Mouse (Mus musculus): ENCODE measurements around the gene Birc5. TPM values are rescaled to one million over a fixed set of nuclear protein-coding genes. Genes with fewer than 3 reads are reported as not detected.

Gene Birc5
- polyA plus RNA-seq, 1 experiment: 9.5 TPM

DNA sequence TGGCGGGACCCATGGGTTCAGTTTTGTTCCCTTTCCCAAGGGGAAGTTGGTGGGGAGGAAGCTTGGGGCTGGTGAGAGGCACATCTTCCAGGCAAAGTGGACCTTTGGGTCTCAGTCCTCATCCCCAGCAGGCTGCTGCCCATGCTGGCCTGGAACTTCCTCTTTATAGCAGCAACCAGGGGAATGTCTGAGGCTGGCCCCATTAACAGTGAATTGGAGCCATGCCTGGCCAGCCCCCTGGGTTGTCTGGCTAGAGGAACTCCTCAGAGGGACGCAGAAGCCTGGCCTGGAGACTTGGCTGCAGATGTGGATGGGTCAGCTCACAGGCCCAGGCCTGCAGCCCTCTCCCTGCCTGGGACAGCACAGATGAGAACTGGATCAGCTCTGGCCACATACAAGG is 15.8 kb downstream of the Birc5 start:
- 57% methylated on average over 2 of the region's 2 CpGs for WGBS
- Histone ChIP-seq H3K4me3 (ENCODE audit: low read depth, low read length) (no peak overlapping the region), H3K36me3 (ENCODE audit: control insufficient read depth, insufficient read depth, low read length) (peaks cover 1% of the 10 kb centered on the region; the same call in 1 of the 2 replicates), H3K27me3 (ENCODE audit: control insufficient read depth, insufficient read depth, low read length) (no peaks in the 10 kb centered on the region), H3K27ac (ENCODE audit: insufficient read depth, low read depth, low read length) (no peak overlapping the region), H3K4me1 (ENCODE audit: control insufficient read depth, insufficient read depth, insufficient read length, low read length) (peaks cover 38% of the 10 kb centered on the region)
- TF ChIP-seq POLR2A (IDR thresholded peaks at IDR 0.05; ENCODE audit: low read depth, low read length) (no peak), CTCF (IDR thresholded peaks at IDR 0.05; ENCODE audit: extremely low read depth, insufficient read length, insufficient replicate concordance, low read depth, low read length) (no peak)

DNA sequence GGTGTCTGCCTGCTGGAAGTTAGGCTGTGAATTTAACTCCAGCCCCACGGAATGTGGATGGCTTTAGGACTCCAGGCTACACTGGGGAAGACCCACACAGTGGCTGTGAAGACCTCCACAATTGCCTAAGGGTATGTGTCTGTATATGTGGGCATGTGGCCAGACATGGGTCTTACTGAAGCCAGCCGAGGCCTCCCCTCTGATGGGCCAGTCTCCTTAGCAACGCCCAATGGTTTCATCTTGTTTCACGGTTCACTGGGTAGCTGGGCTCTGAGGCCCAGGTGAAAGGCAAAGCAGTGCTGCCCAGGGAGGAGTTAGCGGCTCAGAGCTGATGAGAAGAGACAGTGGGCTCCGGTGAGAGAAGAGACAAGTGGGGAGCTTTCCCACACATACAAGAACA is 16.9 kb downstream of the Birc5 start:
- no peak overlapping the region for H3K27ac ChIP-seq (ENCODE audit: insufficient read depth, low read depth, low read length)
- 67% methylated on average over 6 of the region's 6 CpGs for WGBS

DNA sequence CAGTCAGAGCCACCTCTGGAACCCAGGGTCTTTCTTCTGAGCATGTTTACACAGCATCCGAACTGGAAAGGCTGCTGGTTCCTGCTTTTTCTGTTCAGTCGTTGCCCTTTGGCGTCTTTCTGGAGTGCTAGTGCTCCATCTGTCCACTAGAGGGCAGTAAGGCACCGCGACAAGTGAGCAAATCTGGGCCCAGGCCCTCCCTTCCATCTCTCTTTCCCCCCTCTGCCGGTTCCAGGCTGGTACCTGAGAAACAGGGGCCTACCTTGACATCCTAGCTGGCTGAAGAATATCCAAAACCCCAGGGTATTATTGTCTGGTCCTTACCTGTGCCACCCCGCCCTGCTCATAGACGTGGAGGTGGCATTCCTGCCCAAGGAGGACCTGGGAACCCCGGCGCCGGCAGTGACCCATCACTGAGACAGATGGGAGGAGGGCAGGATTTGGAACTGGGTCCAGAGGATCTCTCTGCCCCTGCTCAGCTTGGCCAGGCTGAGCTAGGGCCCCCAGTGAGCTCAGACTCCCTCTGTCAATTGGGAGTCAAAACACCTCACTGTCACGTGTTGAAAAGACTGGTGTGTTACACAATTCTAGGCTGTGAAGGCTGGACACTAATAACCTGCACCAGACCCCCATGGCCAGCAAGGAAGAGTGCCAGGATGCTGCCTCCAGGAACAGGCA is 21.8 kb downstream of the Birc5 start:
- Histone ChIP-seq H3K27me3 (ENCODE audit: control insufficient read depth, insufficient read depth, low read length) (no peaks in the 10 kb centered on the region), H3K36me3 (ENCODE audit: control insufficient read depth, insufficient read depth, low read length) (peaks cover 1% of the 10 kb centered on the region; the same call in 1 of the 2 replicates), H3K27ac (ENCODE audit: insufficient read depth, low read depth, low read length) (no peak overlapping the region), H3K4me3 (ENCODE audit: low read depth, low read length) (no peak overlapping the region), H3K4me1 (ENCODE audit: control insufficient read depth, insufficient read depth, insufficient read length, low read length) (peaks cover 13% of the 10 kb centered on the region)
- 41% methylated on average over 12 of the region's 12 CpGs for WGBS
- no peak for TF ChIP-seq POLR2A (IDR thresholded peaks at IDR 0.05; ENCODE audit: low read depth, low read length)
- peak; percentile 99 for TF ChIP-seq CTCF (IDR thresholded peaks at IDR 0.05; ENCODE audit: extremely low read depth, insufficient read length, insufficient replicate concordance, low read depth, low read length)

More for the DNA sequence above, 16.9 kb downstream of the Birc5 start:
- peaks cover 37% of the 10 kb centered on the region for H3K4me1 ChIP-seq (ENCODE audit: control insufficient read depth, insufficient read depth, insufficient read length, low read length)
- H3K27me3 ChIP-seq (ENCODE audit: control insufficient read depth, insufficient read depth, low read length): no peaks in the 10 kb centered on the region
- H3K4me3 ChIP-seq (ENCODE audit: low read depth, low read length): no peak overlapping the region
- peaks cover 1% of the 10 kb centered on the region; the same call in 1 of the 2 replicates for H3K36me3 ChIP-seq (ENCODE audit: control insufficient read depth, insufficient read depth, low read length)
- TF ChIP-seq CTCF (IDR thresholded peaks at IDR 0.05; ENCODE audit: extremely low read depth, insufficient read length, insufficient replicate concordance, low read depth, low read length) (no peak), POLR2A (IDR thresholded peaks at IDR 0.05; ENCODE audit: low read depth, low read length) (no peak)

DNA sequence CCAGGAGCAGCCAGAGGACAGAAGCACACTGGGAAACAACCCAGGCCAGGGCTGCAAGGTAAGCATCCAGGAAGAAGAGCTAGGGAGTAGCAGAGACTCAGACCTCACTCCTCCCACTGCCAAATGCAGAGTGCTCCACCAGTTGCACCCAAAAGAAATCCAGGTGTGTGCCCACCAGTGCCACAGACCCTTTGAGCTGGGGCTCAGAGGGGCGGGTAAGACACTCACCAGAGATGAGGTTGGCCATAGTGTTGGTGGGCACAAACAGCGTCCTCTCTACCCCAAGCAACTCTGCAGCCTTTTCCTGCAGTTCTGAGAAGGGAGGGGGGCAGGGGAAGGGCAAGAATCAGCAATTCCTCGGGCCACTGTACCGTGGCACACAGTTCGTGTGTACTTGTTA is 22.3 kb downstream of the Birc5 start:
- Histone ChIP-seq H3K4me1 (ENCODE audit: control insufficient read depth, insufficient read depth, insufficient read length, low read length) (peaks cover 11% of the 10 kb centered on the region), H3K4me3 (ENCODE audit: low read depth, low read length) (no peak overlapping the region), H3K27ac (ENCODE audit: insufficient read depth, low read depth, low read length) (no peak overlapping the region), H3K36me3 (ENCODE audit: control insufficient read depth, insufficient read depth, low read length) (peaks cover 1% of the 10 kb centered on the region; the same call in 1 of the 2 replicates), H3K27me3 (ENCODE audit: control insufficient read depth, insufficient read depth, low read length) (no peaks in the 10 kb centered on the region)
- no peak for TF ChIP-seq CTCF (IDR thresholded peaks at IDR 0.05; ENCODE audit: extremely low read depth, insufficient read length, insufficient replicate concordance, low read depth, low read length)
- TF ChIP-seq POLR2A (IDR thresholded peaks at IDR 0.05; ENCODE audit: low read depth, low read length): no peak
- WGBS: 82% methylated on average over 5 of the region's 5 CpGs

DNA sequence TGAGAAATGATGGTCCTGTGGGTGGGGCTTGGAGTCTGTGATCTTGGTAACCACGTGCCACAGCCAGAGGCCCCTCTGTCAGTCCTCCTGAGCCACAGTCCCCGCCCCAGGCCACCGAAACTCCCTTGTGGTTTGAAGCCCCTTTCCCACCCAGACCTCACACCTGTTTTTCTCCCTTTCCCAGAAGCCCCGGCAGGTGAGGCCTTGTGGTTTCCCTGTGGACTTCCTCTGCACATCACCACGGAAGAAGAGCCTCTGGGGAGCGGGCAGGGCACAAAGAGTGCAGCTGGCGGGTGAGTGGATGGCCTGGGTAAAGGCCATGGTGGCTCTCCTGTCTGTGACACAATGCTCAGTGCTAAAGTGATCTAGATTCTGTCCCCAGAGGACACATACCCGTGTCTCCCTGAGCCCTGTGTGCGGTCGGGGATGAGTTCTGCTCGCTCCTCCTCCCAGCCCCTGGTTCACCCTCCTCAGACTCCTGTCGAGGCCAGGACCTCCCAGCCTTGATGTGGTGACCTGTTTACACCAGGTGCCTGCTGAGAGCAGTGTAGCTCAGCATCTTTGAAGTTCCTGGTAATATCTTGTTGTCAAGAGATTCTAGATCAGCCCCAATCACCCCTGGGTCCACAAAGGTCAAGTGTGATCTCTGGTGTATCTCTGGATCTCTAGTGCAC is 23.0 kb downstream of the Birc5 start:
- TF ChIP-seq POLR2A (IDR thresholded peaks at IDR 0.05; ENCODE audit: low read depth, low read length): no peak
- Histone ChIP-seq H3K27me3 (ENCODE audit: control insufficient read depth, insufficient read depth, low read length) (no peaks in the 10 kb centered on the region), H3K4me3 (ENCODE audit: low read depth, low read length) (peak overlapping the region; percentile 97), H3K27ac (ENCODE audit: insufficient read depth, low read depth, low read length) (peak overlapping the region; percentile 53), H3K36me3 (ENCODE audit: control insufficient read depth, insufficient read depth, low read length) (peaks cover 1% of the 10 kb centered on the region; the same call in 1 of the 2 replicates), H3K4me1 (ENCODE audit: control insufficient read depth, insufficient read depth, insufficient read length, low read length) (peaks cover 12% of the 10 kb centered on the region)
- WGBS: 61% methylated on average over 12 of the region's 12 CpGs

DNA sequence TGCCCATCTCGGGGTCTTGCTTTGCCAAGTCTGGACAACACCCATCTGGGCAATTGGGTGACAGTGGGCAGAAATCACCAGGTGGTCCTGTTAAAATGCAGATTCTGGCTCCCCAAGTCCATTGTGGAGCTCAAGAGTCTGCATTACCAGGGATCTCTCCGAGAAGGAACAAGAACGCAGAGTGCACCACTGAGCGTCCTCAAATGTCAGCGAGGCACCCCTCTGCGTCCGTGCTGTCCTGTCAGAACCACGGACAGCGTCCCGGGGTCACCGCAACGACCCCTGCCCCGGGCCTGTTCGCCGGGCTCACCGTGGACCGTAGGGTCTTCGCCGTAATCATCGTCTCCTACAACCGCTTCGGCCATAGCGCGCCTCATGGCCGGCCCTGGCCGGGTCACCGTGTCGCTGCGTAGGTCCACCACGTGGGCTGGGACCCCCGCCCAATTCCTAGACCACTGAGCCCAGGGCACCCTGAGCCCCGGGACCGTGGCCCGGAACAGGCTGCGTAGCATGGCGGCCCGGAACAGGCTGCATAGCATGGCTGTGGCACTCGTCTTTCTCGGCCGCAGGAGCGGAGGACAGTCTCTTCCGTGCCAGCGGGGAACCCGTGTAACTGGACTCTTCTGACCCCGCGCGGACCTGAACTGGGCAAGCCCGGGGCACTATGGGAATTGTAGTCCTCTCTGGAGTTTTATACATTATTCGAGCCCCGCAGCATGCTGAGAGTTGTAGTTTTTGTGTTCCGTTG is 24.0 kb downstream of the Birc5 start, which contains the start of gene Tha1:
Gene Tha1 (minus strand): TSS at position 621 of the 748 bp plus-strand sequence.
- TF ChIP-seq POLR2A (IDR thresholded peaks at IDR 0.05; ENCODE audit: low read depth, low read length) (peak; percentile 79), CTCF (IDR thresholded peaks at IDR 0.05; ENCODE audit: extremely low read depth, insufficient read length, insufficient replicate concordance, low read depth, low read length) (no peak)
- 1% methylated on average over 51 of the region's 51 CpGs for WGBS
- H3K27ac ChIP-seq (ENCODE audit: insufficient read depth, low read depth, low read length): peak within 1 kb of the TSS; percentile 85

DNA sequence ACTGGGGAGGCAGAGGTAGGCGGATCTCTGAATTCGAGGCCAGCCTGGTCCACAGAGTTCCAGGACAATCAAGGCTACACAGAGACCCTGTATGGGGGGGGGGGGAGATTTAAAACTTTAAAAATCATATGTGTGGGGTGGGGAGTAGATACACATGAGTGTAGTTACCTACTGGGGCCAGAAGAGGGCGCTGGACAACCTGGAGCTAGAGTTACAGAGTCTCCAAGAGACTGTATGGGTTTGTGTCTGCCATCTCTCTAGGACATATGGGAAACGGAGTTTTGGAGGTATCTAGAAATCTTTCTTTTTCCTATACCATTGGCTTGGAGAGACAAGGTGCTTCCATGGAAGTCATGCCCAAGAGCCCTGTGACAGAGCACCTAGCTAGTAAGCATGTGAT is 25.4 kb downstream of the Birc5 start:
- 62% methylated on average over 4 of the region's 4 CpGs for WGBS
- no peaks in the 10 kb centered on the region for H3K27me3 ChIP-seq (ENCODE audit: control insufficient read depth, insufficient read depth, low read length)
- peaks cover 31% of the 10 kb centered on the region for H3K4me1 ChIP-seq (ENCODE audit: control insufficient read depth, insufficient read depth, insufficient read length, low read length)
- no peaks in the 10 kb centered on the region for H3K36me3 ChIP-seq (ENCODE audit: control insufficient read depth, insufficient read depth, low read length)
- no peak overlapping the region for H3K27ac ChIP-seq (ENCODE audit: insufficient read depth, low read depth, low read length)
- no peak overlapping the region for H3K4me3 ChIP-seq (ENCODE audit: low read depth, low read length)
- TF ChIP-seq CTCF (IDR thresholded peaks at IDR 0.05; ENCODE audit: extremely low read depth, insufficient read length, insufficient replicate concordance, low read depth, low read length) (no peak), POLR2A (IDR thresholded peaks at IDR 0.05; ENCODE audit: low read depth, low read length) (no peak)

More for the DNA sequence above, 24.0 kb downstream of the Birc5 start, which contains the start of gene Tha1:
- Histone ChIP-seq H3K36me3 (ENCODE audit: control insufficient read depth, insufficient read depth, low read length) (peaks cover under 1% of the 10 kb centered on the region; the same call in 1 of the 2 replicates), H3K4me3 (ENCODE audit: low read depth, low read length) (peak within 1 kb of the TSS; percentile 97), H3K4me1 (ENCODE audit: control insufficient read depth, insufficient read depth, insufficient read length, low read length) (peaks cover 21% of the 10 kb centered on the region), H3K27me3 (ENCODE audit: control insufficient read depth, insufficient read depth, low read length) (no peaks in the 10 kb centered on the region)
